In genomic region chr11:44616788-44617712, GRCm38 (mm10) we compare ENCODE assay signal across 1 mouse cellular context.
TF ChIP-seq lines count a peak whose summit lies in the region.

Gene Ebf1 (plus strand): TSS chr11:44617317.

TF ChIP-seq in CH12.LX, 34 proteins besides CTCF, POLR2A, EP300 and RAD21 (continued from another document):
- peak; percentile 59 for TF ChIP-seq UBTF (IDR thresholded peaks at IDR 0.05; ENCODE audit: low read depth, low read length)
- TF ChIP-seq PAX5 (IDR thresholded peaks at IDR 0.05; ENCODE audit: low read length): no peak
- 0 out of 2 replicates have a peak, but pooled peaks have one; percentile 16 for TF ChIP-seq USF2 (conservative IDR thresholded peaks at IDR 0.05; ENCODE audit: low read depth, low read length)
- 0 out of 2 replicates have a peak, but pooled peaks have one; percentile 42 for TF ChIP-seq IRF4 (IDR thresholded peaks at IDR 0.05; ENCODE audit: low read depth, low read length)
- TF ChIP-seq ETS1 (conservative IDR thresholded peaks at IDR 0.05; ENCODE audit: low read depth, low read length): peak; percentile 32; the same call in 1 of the 2 replicates
- TF ChIP-seq BHLHE40 (IDR thresholded peaks at IDR 0.05; ENCODE audit: low read depth, low read length): no peak; the same call in 1 of the 2 replicates
- peak; percentile 95 for TF ChIP-seq NELFE (IDR thresholded peaks at IDR 0.05; ENCODE audit: low read depth, low read length)
- TF ChIP-seq JUND (conservative IDR thresholded peaks at IDR 0.05; ENCODE audit: low read depth, low read length): 0 out of 2 replicates have a peak, but pooled peaks have one; percentile 39
- peak; percentile 70; the same call in 1 of the 2 replicates for TF ChIP-seq MEF2A (IDR thresholded peaks at IDR 0.05; ENCODE audit: borderline replicate concordance, low read depth, low read length)
- TF ChIP-seq GABPA (IDR thresholded peaks at IDR 0.05; ENCODE audit: insufficient replicate concordance, low read depth, low read length): no peak
- TF ChIP-seq MAFK (IDR thresholded peaks at IDR 0.05; ENCODE audit: insufficient replicate concordance, low read length): no peak
- TF ChIP-seq MAZ (IDR thresholded peaks at IDR 0.05; ENCODE audit: low read depth, low read length): peak; percentile 38; the same call in 1 of the 2 replicates
- no peak for TF ChIP-seq RCOR1 (conservative IDR thresholded peaks at IDR 0.05; ENCODE audit: low read depth, low read length)
- TF ChIP-seq ELF1 (IDR thresholded peaks at IDR 0.05; ENCODE audit: low read depth, low read length): peak; percentile 86
- no peak for TF ChIP-seq ZKSCAN1 (IDR thresholded peaks at IDR 0.05; ENCODE audit: borderline replicate concordance, low read depth, low read length)
- peak; percentile 32; the same call in 1 of the 2 replicates for TF ChIP-seq CHD1 (IDR thresholded peaks at IDR 0.05; ENCODE audit: low read depth, low read length)
- peak; percentile 55; the same call in 1 of the 2 replicates for TF ChIP-seq MYC (IDR thresholded peaks at IDR 0.05; ENCODE audit: low read depth, low read length)
- no peak for TF ChIP-seq USF1 (IDR thresholded peaks at IDR 0.05; ENCODE audit: low read depth, low read length)
- no peak for TF ChIP-seq ZNF384 (IDR thresholded peaks at IDR 0.05; ENCODE audit: low read depth, low read length)
- peak; percentile 47; the same call in 1 of the 2 replicates for TF ChIP-seq HCFC1 (IDR thresholded peaks at IDR 0.05; ENCODE audit: low read depth, low read length)
- peak; percentile 10; the same call in 1 of the 2 replicates for TF ChIP-seq MAX (IDR thresholded peaks at IDR 0.05; ENCODE audit: low read length)
- TF ChIP-seq CHD2 (IDR thresholded peaks at IDR 0.05; ENCODE audit: low read length): peak; percentile 67; the same call in 1 of the 2 replicates
- TF ChIP-seq MXI1 (IDR thresholded peaks at IDR 0.05; ENCODE audit: low read depth, low read length): peak; percentile 63
- TF ChIP-seq TCF12 (IDR thresholded peaks at IDR 0.05; ENCODE audit: low read depth, low read length): peak; percentile 96
- no peak; the same call in 1 of the 2 replicates for TF ChIP-seq SMC3 (IDR thresholded peaks at IDR 0.05; ENCODE audit: low read depth, low read length)
- peak; percentile 10; the same call in 1 of the 2 replicates for TF ChIP-seq E2F4 (IDR thresholded peaks at IDR 0.05; ENCODE audit: insufficient replicate concordance, low read depth, low read length)
- TF ChIP-seq NRF1 (IDR thresholded peaks at IDR 0.05; ENCODE audit: low read depth, low read length): no peak
- TF ChIP-seq KAT2A (IDR thresholded peaks at IDR 0.05; ENCODE audit: insufficient replicate concordance, low read length): 0 out of 2 replicates have a peak, but pooled peaks have one; percentile 21
- TF ChIP-seq SIN3A (IDR thresholded peaks at IDR 0.05; ENCODE audit: low read length): peak; percentile 81
- no peak for TF ChIP-seq JUN (IDR thresholded peaks at IDR 0.05; ENCODE audit: insufficient read depth, low read depth, low read length)
- TF ChIP-seq ZMIZ1 (IDR thresholded peaks at IDR 0.05; ENCODE audit: low read depth, low read length): peak; percentile 97
- peak; percentile 92; the same call in 1 of the 2 replicates for TF ChIP-seq POLR2AphosphoS2 (IDR thresholded peaks at IDR 0.05; ENCODE audit: low read depth, low read length)
